Mouse (Mus musculus): ENCODE measurements around the gene Atp6v0e. TPM values are rescaled to one million over a fixed set of nuclear protein-coding genes. Genes with fewer than 3 reads are reported as not detected.

The Atp6v0e gene
- total RNA-seq, 1 experiment from 2014 or later = 248 TPM

- ATAC-seq (replicated peaks in 1 of 2; ENCODE audit: insufficient read depth in 1 of 2, low FRiP score in 2 of 2, low TSS enrichment in 1 of 2, low read depth in 1 of 2, poor library complexity in 2 of 2, severe bottlenecking in 2 of 2) = no peak
Observed at GRCm38 (mm10) chr17:26699819-26700616, 37.0 kb downstream of the Atp6v0e start.

DNA sequence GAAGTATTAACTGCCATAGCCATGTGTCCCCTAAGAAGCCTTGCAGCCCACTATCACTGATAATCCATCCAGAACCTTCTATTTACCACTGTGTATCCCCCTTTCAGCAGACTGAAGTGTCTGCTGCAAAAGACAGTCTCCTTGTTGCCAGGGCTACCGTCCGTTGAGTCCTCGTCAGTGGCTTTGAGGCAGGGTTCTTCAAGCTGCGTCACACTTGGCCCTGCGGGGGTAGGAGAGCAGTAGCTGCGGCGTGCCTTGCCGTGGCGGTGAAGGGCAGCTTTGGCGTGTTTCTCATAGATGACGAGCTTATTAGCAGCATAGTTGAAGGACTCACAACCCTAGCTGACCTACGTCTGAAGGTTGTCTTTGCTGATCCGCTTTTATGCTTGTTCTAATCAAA lies 38.5 kb downstream of the Atp6v0e start:
- ATAC-seq (replicated peaks in 1 of 2; ENCODE audit: insufficient read depth in 1 of 2, low FRiP score in 2 of 2, low TSS enrichment in 1 of 2, low read depth in 1 of 2, poor library complexity in 2 of 2, severe bottlenecking in 2 of 2) = no peak

GRCm38 (mm10) chr17:26702621-26703020 lies 39.6 kb downstream of the Atp6v0e start:
- no peak for ATAC-seq (replicated peaks in 1 of 2; ENCODE audit: insufficient read depth in 1 of 2, low FRiP score in 2 of 2, low TSS enrichment in 1 of 2, low read depth in 1 of 2, poor library complexity in 2 of 2, severe bottlenecking in 2 of 2)

- no peak for ATAC-seq (replicated peaks in 1 of 2; ENCODE audit: insufficient read depth in 1 of 2, low FRiP score in 2 of 2, low TSS enrichment in 1 of 2, low read depth in 1 of 2, poor library complexity in 2 of 2, severe bottlenecking in 2 of 2)
Observed at GRCm38 (mm10) chr17:26703671-26704070, 40.6 kb downstream of the Atp6v0e start.

DNA sequence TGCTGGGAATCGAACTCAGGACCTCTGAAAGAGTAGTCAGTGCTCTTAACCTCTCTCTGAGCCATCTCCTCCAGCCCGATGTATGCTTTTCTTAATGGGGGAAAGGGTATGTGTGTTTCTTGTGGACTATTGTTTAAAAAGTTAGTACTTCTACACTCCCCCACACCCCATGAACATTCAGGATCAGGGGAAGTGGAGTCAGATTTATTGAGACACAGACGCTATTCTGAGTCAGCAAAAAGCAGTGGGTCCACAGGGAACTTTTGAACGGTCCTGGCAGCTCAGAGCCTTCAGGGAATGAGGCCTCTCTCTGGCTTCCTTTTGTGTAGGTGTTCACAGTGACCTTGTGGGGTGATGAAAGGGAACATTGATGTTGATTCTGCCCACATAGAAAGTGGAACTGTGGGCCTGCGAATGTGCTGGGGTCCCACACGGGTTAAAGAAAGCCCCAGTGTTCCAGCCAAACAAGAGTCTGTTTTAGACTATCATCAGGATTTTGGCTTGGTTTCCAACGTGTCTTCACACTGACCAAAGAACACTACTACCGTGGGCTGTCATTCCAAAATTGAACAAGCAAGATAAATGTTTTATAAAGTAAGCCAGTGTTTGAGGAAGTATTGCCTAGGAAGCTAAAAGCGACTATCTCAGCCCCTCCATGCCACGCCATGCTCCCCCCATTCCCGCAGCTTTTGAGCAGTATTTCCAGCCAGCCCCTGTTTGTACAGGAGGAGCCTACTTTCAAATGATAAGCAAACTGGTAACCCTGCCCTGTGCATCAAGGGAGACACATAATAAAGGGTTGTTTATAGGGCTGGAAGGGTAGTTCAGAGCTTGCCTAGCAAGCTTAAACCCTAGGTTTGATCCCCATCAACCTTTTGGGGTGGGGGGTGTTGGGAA lies 42.7 kb downstream of the Atp6v0e start:
- ATAC-seq (replicated peaks in 1 of 2; ENCODE audit: insufficient read depth in 1 of 2, low FRiP score in 2 of 2, low TSS enrichment in 1 of 2, low read depth in 1 of 2, poor library complexity in 2 of 2, severe bottlenecking in 2 of 2) = peak in 1 of 2 experiments; percentile 32; a peak in 1 of 4 replicates

DNA sequence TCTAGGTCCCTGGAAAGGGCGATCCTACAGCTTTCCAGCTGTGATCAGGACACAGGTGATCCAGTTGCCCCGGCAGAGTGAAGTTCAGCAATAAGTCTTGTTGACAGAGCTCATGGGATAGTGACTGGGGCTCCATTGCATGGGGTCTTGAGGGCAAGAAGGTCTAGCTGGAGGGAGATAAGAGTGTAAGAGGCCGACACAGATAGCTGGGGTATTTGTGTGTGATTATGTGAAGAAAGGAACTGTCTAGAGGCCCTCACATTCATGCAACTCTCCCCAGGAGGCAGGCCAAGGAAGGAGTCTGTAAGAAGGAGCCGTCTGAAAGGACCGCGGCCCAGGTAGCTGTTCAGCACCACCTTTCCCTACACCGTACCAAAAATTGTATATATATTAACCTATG lies 44.0 kb downstream of the Atp6v0e start:
- no peak for ATAC-seq (replicated peaks in 1 of 2; ENCODE audit: insufficient read depth in 1 of 2, low FRiP score in 2 of 2, low TSS enrichment in 1 of 2, low read depth in 1 of 2, poor library complexity in 2 of 2, severe bottlenecking in 2 of 2)

- ATAC-seq (replicated peaks in 1 of 2; ENCODE audit: insufficient read depth in 1 of 2, low FRiP score in 2 of 2, low TSS enrichment in 1 of 2, low read depth in 1 of 2, poor library complexity in 2 of 2, severe bottlenecking in 2 of 2) = no peak
Observed at GRCm38 (mm10) chr17:26708499-26708898, 45.5 kb downstream of the Atp6v0e start.

GRCm38 (mm10) chr17:26708993-26709590 lies 46.1 kb downstream of the Atp6v0e start:
- ATAC-seq (replicated peaks in 1 of 2; ENCODE audit: insufficient read depth in 1 of 2, low FRiP score in 2 of 2, low TSS enrichment in 1 of 2, low read depth in 1 of 2, poor library complexity in 2 of 2, severe bottlenecking in 2 of 2) = no peak

GRCm38 (mm10) chr17:26710049-26710448 lies 47.0 kb downstream of the Atp6v0e start:
- ATAC-seq (replicated peaks in 1 of 2; ENCODE audit: insufficient read depth in 1 of 2, low FRiP score in 2 of 2, low TSS enrichment in 1 of 2, low read depth in 1 of 2, poor library complexity in 2 of 2, severe bottlenecking in 2 of 2) = no peak

GRCm38 (mm10) chr17:26715271-26715758 lies 52.3 kb downstream of the Atp6v0e start, which contains the start of gene Crebrf:
Gene Crebrf (plus strand): TSS chr17:26715650.
- ATAC-seq (replicated peaks in 1 of 2; ENCODE audit: insufficient read depth in 1 of 2, low FRiP score in 2 of 2, low TSS enrichment in 1 of 2, low read depth in 1 of 2, poor library complexity in 2 of 2, severe bottlenecking in 2 of 2) = peak; percentile 83 to 84

- peak; percentile 84 to 91 for ATAC-seq (replicated peaks in 1 of 2; ENCODE audit: insufficient read depth in 1 of 2, low FRiP score in 2 of 2, low TSS enrichment in 1 of 2, low read depth in 1 of 2, poor library complexity in 2 of 2, severe bottlenecking in 2 of 2)
Observed at GRCm38 (mm10) chr17:26715916-26716717, 53.1 kb downstream of the Atp6v0e start.

GRCm38 (mm10) chr17:26717868-26718267 lies 54.8 kb downstream of the Atp6v0e start:
- ATAC-seq (replicated peaks in 1 of 2; ENCODE audit: insufficient read depth in 1 of 2, low FRiP score in 2 of 2, low TSS enrichment in 1 of 2, low read depth in 1 of 2, poor library complexity in 2 of 2, severe bottlenecking in 2 of 2) = no peak

- no peak for ATAC-seq (replicated peaks in 1 of 2; ENCODE audit: insufficient read depth in 1 of 2, low FRiP score in 2 of 2, low TSS enrichment in 1 of 2, low read depth in 1 of 2, poor library complexity in 2 of 2, severe bottlenecking in 2 of 2)
Observed at GRCm38 (mm10) chr17:26719405-26719804, 56.4 kb downstream of the Atp6v0e start.

DNA sequence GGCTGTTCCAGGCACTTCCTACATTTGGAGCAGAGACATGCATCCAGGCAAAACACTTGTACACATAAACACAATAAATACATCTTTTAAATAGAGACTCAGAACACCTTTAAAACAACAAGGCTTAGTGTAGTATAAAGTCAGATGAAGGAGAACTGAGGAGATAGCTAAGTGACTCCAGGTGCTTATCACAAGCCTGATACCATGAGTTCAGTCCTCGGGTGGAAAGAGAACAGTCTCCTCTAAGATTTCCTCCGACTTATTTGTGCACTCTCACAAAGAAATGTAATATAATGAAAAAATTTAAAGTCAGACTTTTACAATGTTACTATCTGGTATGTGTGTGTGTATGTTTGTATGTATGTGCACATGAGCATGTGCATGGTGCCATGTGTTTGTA lies 58.8 kb downstream of the Atp6v0e start:
- no peak for ATAC-seq (replicated peaks in 1 of 2; ENCODE audit: insufficient read depth in 1 of 2, low FRiP score in 2 of 2, low TSS enrichment in 1 of 2, low read depth in 1 of 2, poor library complexity in 2 of 2, severe bottlenecking in 2 of 2)

DNA sequence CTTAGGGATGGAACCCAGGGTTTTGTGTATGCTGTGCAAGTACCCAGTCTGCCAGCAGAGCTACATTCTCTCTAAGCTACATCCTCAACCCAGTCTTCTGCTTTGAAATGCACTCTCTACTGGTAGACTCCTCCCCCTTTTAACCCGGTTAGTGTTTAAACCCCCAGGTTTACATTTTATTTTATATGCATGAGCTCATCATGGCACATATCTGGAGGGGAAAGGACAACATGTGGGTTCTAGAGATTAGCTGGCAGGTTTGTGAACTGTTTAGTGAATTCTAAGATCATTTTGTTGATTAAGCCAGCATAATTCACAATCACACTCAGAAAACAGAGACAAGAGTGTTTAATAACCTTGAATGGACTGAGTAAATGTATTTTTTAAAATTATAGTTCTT lies 61.8 kb downstream of the Atp6v0e start:
- no peak for ATAC-seq (replicated peaks in 1 of 2; ENCODE audit: insufficient read depth in 1 of 2, low FRiP score in 2 of 2, low TSS enrichment in 1 of 2, low read depth in 1 of 2, poor library complexity in 2 of 2, severe bottlenecking in 2 of 2)

DNA sequence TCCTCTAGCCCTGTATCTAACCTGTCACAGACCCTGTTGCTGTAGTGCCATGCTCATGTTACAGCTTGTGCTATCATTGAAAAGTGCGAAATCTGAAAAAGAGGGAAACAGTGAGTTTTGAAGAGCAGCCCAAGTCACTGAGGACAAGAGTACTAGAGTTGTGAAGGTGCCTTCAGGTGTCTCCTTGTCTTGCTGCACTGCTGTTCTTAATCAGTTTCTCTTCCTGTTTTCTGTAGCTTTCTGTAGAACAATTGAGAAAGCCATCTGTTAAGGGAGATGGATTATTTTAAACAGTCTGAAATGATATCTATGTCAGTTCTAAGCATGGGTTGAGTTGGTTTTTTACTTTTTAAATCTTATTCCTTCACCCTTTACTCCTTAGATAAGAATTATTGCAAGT lies 63.6 kb downstream of the Atp6v0e start:
- no peak for ATAC-seq (replicated peaks in 1 of 2; ENCODE audit: insufficient read depth in 1 of 2, low FRiP score in 2 of 2, low TSS enrichment in 1 of 2, low read depth in 1 of 2, poor library complexity in 2 of 2, severe bottlenecking in 2 of 2)

All from hematopoietic stem cell, adult 5-6 weeks (primary cell).